Mouse (Mus musculus) kidney, embryonic 14.5 days (tissue): ENCODE results near the gene Car9. TPM values are rescaled to one million over a fixed set of nuclear protein-coding genes. Genes with fewer than 3 reads are reported as not detected.

Source experiments
- ATAC-seq: fragments of 200-750 bp; cut with Nextera tagmentation; 2 replicates; pipeline ENCODE4 v1.8.0; 2017; ENCODE audit warnings: moderate number of reproducible peaks, mild to moderate bottlenecking, moderate TSS enrichment, moderate library complexity; ENCODE audit not compliant: low FRiP score, low TSS enrichment
- H3K27ac ChIP-seq: fragments of 300-500 bp; sonication (generic); 2 replicates; pipeline ENCODE4 v1.5.1; 2014; ENCODE audit warnings: low read depth, mild to moderate bottlenecking, low read length, moderate library complexity, mixed read lengths
- H3K27me3 ChIP-seq: fragments of 300-500 bp; sonication (generic); 2 replicates; pipeline ENCODE4 v1.6.1; 2014; ENCODE audit warnings: mild to moderate bottlenecking, low read length; ENCODE audit not compliant: control insufficient read depth, insufficient read depth
- H3K36me3 ChIP-seq: fragments of 300-500 bp; sonication (generic); 2 replicates; pipeline ENCODE4 v1.6.1; 2014; ENCODE audit warnings: low read length, mixed read lengths; ENCODE audit not compliant: control insufficient read depth, insufficient read depth
- H3K4me1 ChIP-seq: fragments of 300-500 bp; sonication (generic); 2 replicates; pipeline ENCODE4 v1.6.1; 2014; ENCODE audit warnings: low read length, mixed read lengths; ENCODE audit not compliant: control insufficient read depth, insufficient read depth
- H3K4me2 ChIP-seq: fragments of 300-500 bp; sonication (generic); replicated peaks from 2 replicates; pipeline ENCODE4 v1.6.1; 2014; ENCODE audit warnings: low read depth, mild to moderate bottlenecking, low read length
- H3K4me3 ChIP-seq: fragments of 300-500 bp; sonication (generic); 2 replicates; pipeline ENCODE4 v1.5.1; 2014; ENCODE audit warnings: mild to moderate bottlenecking, low read length
- H3K9ac ChIP-seq: fragments of 300-500 bp; sonication (generic); 2 replicates; pipeline ENCODE4 v1.6.1; 2014; ENCODE audit warnings: low read depth, mild to moderate bottlenecking, low read length, moderate library complexity
- H3K9me3 ChIP-seq: fragments of 300-500 bp; sonication (generic); 2 replicates; pipeline ENCODE4 v1.6.1; 2016; ENCODE audit warnings: low read length; ENCODE audit not compliant: control insufficient read depth
- WGBS: fragments of 180-500 bp; shearing (Covaris S2); extraction: QIAGEN DNeasy Blood & Tissue Kit; methylation state at CpG from one replicate; pipeline ENCODE4 v1.1.7; 2014; 5-methylcytosine and 5-hydroxymethylcytosine counted together
- polyA plus RNA-seq: library from polyadenylated mRNA; unstranded; fragments of >200 nt; fragmentation: Nextera tagmentation; extraction: Ambion mirVana; gene quantifications from 2 replicates; pipeline ENCODE4 v1.2.1, GENCODE M21; 2014

Gene Car9
- polyA plus RNA-seq, 1 experiment from 2014 or later, result 0.80 TPM

DNA sequence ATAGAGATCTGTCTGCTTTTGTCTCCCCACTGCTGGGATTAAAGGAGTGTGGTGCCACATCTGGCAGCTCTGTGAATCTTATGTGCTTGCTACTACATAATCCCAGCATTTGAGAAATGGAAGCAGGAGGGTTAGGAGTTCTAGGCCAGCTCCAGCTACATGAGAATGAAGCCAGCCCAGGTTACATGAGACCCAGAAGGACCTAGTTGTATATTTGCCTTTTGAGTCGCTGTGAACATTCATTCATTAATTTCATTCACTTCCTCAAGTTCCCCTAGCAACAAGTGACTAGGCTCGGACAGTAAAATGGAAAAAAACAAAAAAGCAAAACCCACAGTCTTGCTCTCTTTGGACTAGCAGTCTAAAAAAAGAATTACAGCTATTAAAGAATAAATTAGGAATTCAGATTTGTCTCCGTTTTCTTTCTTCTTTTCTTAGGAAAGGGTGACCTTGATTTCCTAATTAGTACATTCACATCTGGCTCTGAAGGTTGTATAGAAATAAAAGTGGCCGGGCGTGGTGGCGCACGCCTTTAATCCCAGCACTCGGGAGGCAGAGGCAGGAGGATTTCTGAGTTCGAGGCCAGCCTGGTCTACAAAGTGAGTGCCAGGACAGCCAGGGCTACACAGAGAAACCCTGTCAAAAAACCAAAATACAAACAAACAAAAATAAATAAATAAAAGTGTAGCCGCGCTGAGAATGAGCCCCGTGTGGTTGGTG is 14.5 kb upstream of the Car9 start:
- H3K4me1 ChIP-seq, result peaks cover 7% of the 10 kb centered on the region
- no peaks in the 10 kb centered on the region for H3K9me3 ChIP-seq
- ATAC-seq, result no peak
- peaks cover 16% of the 10 kb centered on the region; the same call in 1 of the 2 replicates for H3K36me3 ChIP-seq
- peak overlapping the region; percentile 75 for H3K4me3 ChIP-seq
- no peak overlapping the region for H3K9ac ChIP-seq
- no peaks in the 10 kb centered on the region for H3K27me3 ChIP-seq
- peak overlapping the region; percentile 31 for H3K4me2 ChIP-seq
- H3K27ac ChIP-seq, result no peak overlapping the region
- WGBS, result 45% methylated on average over 12 of the region's 12 CpGs

DNA sequence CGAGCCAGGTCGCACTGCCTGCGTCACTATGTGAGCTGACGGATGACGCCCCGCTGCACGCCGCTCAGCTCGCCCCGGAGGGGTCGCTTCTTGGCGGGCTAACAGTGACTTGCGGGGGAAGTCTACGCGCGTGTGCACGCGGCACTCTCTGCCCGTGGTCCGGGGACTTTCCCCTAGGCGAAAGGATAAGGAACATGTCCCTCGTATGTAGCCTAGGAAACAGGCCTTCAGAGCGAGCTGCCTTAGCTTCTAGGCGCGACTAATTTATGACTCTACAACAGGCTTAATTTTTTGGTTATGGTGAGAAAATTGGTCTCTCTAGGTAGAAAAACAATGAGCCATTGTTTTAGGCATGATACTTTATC is 14.0 kb upstream of the Car9 start, which contains the start of gene Ccdc107:
Gene Ccdc107 (plus strand): TSS at position 80 of the 365 bp plus-strand sequence.
- WGBS, result under 1% methylated on average over 25 of the region's 25 CpGs
- peaks cover 18% of the 10 kb centered on the region; the same call in 1 of the 2 replicates for H3K36me3 ChIP-seq

DNA sequence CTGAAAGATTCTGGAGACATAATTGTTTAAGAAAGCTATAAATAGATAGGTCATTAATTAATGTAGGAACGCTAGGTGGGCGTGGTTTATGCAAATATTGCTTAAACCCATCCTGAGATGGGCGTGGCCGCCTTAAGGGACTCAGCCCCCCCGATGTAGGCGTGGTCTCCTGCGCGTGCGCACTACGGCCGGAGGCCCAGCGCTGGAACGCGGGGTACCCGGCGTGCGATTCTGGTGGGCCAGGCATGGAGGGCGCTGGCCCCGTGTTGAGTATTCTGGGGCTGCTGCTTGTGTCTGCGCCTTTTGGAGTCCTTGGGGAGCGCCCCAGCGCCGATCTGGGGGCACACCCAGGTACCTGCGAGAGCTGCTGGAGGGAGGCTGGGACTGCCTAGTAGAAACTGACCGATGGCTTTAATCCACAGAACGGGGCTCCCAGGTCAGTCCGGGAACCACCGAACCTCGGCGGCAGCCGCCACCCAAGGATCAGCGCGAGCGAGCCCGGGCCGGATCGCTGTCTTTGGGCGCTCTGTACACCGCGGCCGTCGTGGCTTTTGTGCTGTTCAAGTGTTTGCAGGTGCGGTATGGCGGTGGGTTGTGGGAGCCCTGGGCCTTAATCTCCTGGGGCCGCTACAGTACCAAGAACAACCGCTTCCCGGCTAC is 13.4 kb upstream of the Car9 start:
- Histone ChIP-seq H3K36me3 (peaks cover 18% of the 10 kb centered on the region; the same call in 1 of the 2 replicates), H3K4me3 (peak overlapping the region; percentile 75), H3K27ac (peak overlapping the region; percentile 80), H3K4me1 (peaks cover 15% of the 10 kb centered on the region), H3K4me2 (peak overlapping the region; percentile 81), H3K27me3 (no peaks in the 10 kb centered on the region), H3K9me3 (no peaks in the 10 kb centered on the region), H3K9ac (peak overlapping the region; percentile 81)
- peak; percentile 90 for ATAC-seq
- WGBS, result under 1% methylated on average over 47 of the region's 47 CpGs

More for the DNA sequence above, 14.0 kb upstream of the Car9 start, which contains the start of gene Ccdc107:
- Histone ChIP-seq H3K4me3 (peak within 1 kb of the TSS; percentile 75), H3K4me1 (peaks cover 12% of the 10 kb centered on the region), H3K9me3 (no peaks in the 10 kb centered on the region), H3K4me2 (peak within 1 kb of the TSS; percentile 81), H3K27ac (peak within 1 kb of the TSS; percentile 80), H3K9ac (peak within 1 kb of the TSS; percentile 81), H3K27me3 (no peaks in the 10 kb centered on the region)
- peak; percentile 98 for ATAC-seq

DNA sequence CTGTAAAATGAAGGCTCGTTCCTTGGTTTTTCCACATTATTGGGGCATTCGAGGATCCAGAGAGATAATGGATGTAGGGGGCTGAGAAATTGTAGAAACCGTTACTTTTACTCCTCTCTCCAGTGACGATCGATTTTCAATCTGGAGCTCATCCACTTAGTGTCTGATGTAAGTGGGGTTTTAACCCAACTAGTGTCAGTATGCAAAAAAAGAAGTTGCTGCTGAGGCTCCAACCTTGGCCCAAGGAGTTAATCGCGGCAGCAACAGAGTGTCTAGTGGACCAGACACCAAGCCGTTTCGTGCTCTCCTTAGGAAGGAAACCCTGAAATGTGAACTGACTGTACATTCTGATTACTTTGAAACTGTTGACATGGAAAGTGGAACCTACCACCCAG is 12.9 kb upstream of the Car9 start:
- Histone ChIP-seq H3K36me3 (peaks cover 18% of the 10 kb centered on the region; the same call in 1 of the 2 replicates), H3K9me3 (no peaks in the 10 kb centered on the region), H3K27me3 (no peaks in the 10 kb centered on the region), H3K27ac (peak overlapping the region; percentile 80; the same call in 1 of the 2 replicates), H3K4me1 (peaks cover 19% of the 10 kb centered on the region), H3K9ac (peak overlapping the region; percentile 81), H3K4me2 (peak overlapping the region; percentile 81), H3K4me3 (peak overlapping the region; percentile 75)
- no peak for ATAC-seq
- 3% methylated on average over 9 of the region's 9 CpGs for WGBS

DNA sequence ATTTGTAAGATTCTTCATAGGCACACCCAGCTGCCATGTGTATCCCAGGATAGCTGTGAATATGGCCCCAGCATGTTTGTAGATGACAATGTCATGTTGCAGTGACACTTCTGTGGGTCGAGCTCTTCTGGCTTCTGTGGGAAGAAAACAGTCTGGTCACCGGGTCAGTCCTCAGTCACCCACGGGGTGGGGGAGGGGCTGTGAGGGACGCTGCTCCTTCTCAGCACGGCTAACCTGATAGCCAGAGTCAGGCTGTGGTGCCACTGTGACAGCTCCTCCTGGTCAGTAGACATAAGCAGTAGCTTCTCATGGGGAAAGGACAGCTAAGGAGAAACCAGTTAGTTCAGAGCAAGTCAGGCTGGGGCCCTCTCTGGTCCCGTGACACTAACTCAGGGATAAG is 10.2 kb upstream of the Car9 start:
- no peaks in the 10 kb centered on the region for H3K9me3 ChIP-seq
- no peak overlapping the region for H3K27ac ChIP-seq
- 51% methylated on average over 6 of the region's 6 CpGs for WGBS
- H3K4me3 ChIP-seq, result no peak overlapping the region
- H3K27me3 ChIP-seq, result no peaks in the 10 kb centered on the region
- peaks cover 18% of the 10 kb centered on the region; the same call in 1 of the 2 replicates for H3K36me3 ChIP-seq
- H3K4me2 ChIP-seq, result no peak overlapping the region
- H3K4me1 ChIP-seq, result peaks cover 19% of the 10 kb centered on the region
- no peak for ATAC-seq
- no peak overlapping the region for H3K9ac ChIP-seq

DNA sequence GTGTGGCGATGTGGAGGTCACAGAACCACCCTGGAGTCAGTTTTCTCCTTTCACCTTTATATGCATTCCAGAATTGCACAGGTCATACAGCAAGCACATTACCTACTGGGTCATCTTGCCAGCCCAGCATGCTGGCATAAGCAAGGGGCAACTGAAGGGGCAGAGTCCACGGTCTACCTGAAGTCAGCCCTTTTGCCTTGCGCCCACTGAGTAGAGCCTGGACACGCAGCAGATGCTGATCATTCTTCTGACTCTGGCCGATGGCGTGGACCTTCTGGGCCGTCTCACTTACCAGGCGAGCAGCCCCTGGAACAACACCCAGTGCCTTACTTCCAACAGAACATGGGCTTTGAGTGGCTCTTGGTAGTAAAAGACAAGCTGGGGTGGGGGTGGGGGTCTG is 9.4 kb upstream of the Car9 start:
- H3K4me3 ChIP-seq, result no peak overlapping the region
- no peaks in the 10 kb centered on the region for H3K27me3 ChIP-seq
- no peak overlapping the region for H3K9ac ChIP-seq
- no peak overlapping the region; the same call in 1 of the 2 replicates for H3K4me2 ChIP-seq
- ATAC-seq, result no peak
- H3K27ac ChIP-seq, result no peak overlapping the region
- H3K4me1 ChIP-seq, result peaks cover 19% of the 10 kb centered on the region
- 92% methylated on average over 8 of the region's 8 CpGs for whole genome bisulfite sequencing
- no peaks in the 10 kb centered on the region for H3K9me3 ChIP-seq
- H3K36me3 ChIP-seq, result peaks cover 18% of the 10 kb centered on the region; the same call in 1 of the 2 replicates

DNA sequence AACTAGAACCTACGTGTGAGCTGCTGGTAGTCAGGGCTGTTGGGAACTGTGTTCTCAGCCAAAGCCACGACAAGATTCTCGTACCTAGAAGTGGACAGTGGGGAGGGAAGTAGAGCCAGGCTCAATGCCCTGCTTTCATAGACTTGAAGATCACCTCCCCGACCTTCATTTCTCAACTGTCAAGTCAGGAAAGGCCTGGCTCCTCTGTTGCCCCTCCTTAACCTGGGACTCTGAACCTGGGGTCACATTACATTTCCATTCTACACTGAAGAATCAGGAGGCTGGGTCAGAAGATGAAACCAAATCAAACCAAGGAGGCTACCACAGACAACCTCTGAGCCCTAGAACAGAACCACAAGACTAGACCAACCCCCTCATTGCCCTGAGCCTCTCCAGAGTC is 8.8 kb upstream of the Car9 start:
- Histone ChIP-seq H3K4me1 (peaks cover 19% of the 10 kb centered on the region), H3K27me3 (no peaks in the 10 kb centered on the region), H3K4me3 (peak overlapping the region; percentile 65; the same call in 1 of the 2 replicates), H3K9me3 (no peaks in the 10 kb centered on the region), H3K4me2 (peak overlapping the region; percentile 80), H3K9ac (peak overlapping the region; percentile 76; the same call in 1 of the 2 replicates), H3K27ac (no peak overlapping the region), H3K36me3 (peaks cover 18% of the 10 kb centered on the region; the same call in 1 of the 2 replicates)
- no peak for ATAC-seq
- WGBS, result 56% methylated on average over 4 of the region's 4 CpGs

DNA sequence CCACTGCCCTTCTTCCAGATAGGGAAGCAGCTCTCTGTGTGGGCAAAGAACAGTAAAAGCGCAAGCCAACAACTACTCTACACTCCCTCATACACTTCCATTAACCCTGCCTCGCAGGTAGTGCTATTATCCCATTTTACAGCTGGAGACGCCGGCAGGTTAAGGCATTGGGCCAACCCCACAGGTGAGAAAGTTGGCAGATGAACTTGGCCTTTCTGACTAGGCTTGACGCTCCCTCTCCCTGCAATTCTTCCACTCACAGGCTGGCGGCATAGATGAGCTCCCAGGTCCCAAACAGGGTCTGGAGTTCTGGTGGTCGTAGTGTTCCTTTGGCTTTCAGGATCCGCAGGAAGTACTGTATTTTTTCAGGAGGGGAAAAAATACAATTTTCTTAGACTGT is 7.8 kb upstream of the Car9 start:
- Histone ChIP-seq H3K9ac (peak overlapping the region; percentile 76), H3K36me3 (peaks cover 18% of the 10 kb centered on the region; the same call in 1 of the 2 replicates), H3K9me3 (no peaks in the 10 kb centered on the region), H3K4me2 (peak overlapping the region; percentile 80), H3K27ac (peak overlapping the region; percentile 71), H3K4me1 (peaks cover 19% of the 10 kb centered on the region), H3K27me3 (no peaks in the 10 kb centered on the region), H3K4me3 (peak overlapping the region; percentile 65)
- WGBS, result 18% methylated on average over 8 of the region's 8 CpGs
- peak; percentile 12 for ATAC-seq
